In genomic region chr19:15982926-15983738, GRCm38 (mm10) we compare ENCODE assay signal across 10 mouse cellular contexts. TPM values are rescaled to one million over a fixed set of nuclear protein-coding genes. Genes with fewer than 3 reads are reported as not detected.
DNase-seq lines count a peak whose midpoint lies in the region; ATAC-seq lines count a peak whose summit lies in the region.
"Had no signal": no experiment of that assay in that cellular context is flagged by ENCODE, and none has a peak within 500 bp of the region (broad histone marks: within the 10 kb centered on the region; RNA-seq: fewer than 3 reads in every experiment).

No protein-coding gene starts in this region.

- no peak overlapping the region for H3K27ac ChIP-seq in liver, embryonic 11.5 days (ENCODE audit: low read depth, low read length)
- H3K27ac ChIP-seq in embryonic facial prominence, embryonic 13.5 days, result no peak overlapping the region
- no peak overlapping the region for H3K27ac ChIP-seq in limb, embryonic 11.5 days (replicated peaks; ENCODE audit: low read depth, low read length)
- H3K27ac ChIP-seq in neural tube, embryonic 14.5 days (ENCODE audit: low read depth, low read length), result no peak overlapping the region; the same call in 1 of the 2 replicates
- H3K27ac ChIP-seq: heart, adult 2 months had no signal

- no peak overlapping the region for H3K4me3 ChIP-seq in liver, embryonic 11.5 days (ENCODE audit: low read depth, low read length)
- H3K4me3 ChIP-seq in embryonic facial prominence, embryonic 13.5 days, result no peak overlapping the region
- H3K4me3 ChIP-seq in limb, embryonic 11.5 days (ENCODE audit: low read depth, low read length), result no peak overlapping the region
- H3K4me3 ChIP-seq in neural tube, embryonic 14.5 days (ENCODE audit: low read depth, low read length), result peak overlapping the region; percentile 89; the same call in 1 of the 2 replicates
- H3K4me3 ChIP-seq: heart, adult 2 months had no signal

- H3K9me3 ChIP-seq in liver, embryonic 11.5 days (ENCODE audit: control insufficient read depth, low read length), result no peaks in the 10 kb centered on the region
- no peaks in the 10 kb centered on the region for H3K9me3 ChIP-seq in embryonic facial prominence, embryonic 13.5 days
- H3K9me3 ChIP-seq in limb, embryonic 11.5 days (ENCODE audit: control insufficient read depth, low read length), result no peaks in the 10 kb centered on the region
- H3K9me3 ChIP-seq in neural tube, embryonic 14.5 days (ENCODE audit: control insufficient read depth, low read length), result no peaks in the 10 kb centered on the region

- WGBS in liver, embryonic 11.5 days, result 60% methylated on average over 10 of the region's 10 CpGs
- WGBS in embryonic facial prominence, embryonic 13.5 days, result 47% methylated on average over 10 of the region's 10 CpGs
- WGBS in limb, embryonic 11.5 days, result 53% methylated on average over 10 of the region's 10 CpGs
- 32% methylated on average over 10 of the region's 10 CpGs for WGBS in neural tube, embryonic 14.5 days

- H3K4me1 ChIP-seq in liver, embryonic 11.5 days (replicated peaks; ENCODE audit: control insufficient read depth, insufficient read depth, low read length), result no peaks in the 10 kb centered on the region; the same call in none of the 2 replicates
- H3K4me1 ChIP-seq in embryonic facial prominence, embryonic 13.5 days, result peaks cover 19% of the 10 kb centered on the region; the same call in 1 of the 2 replicates
- H3K4me1 ChIP-seq in limb, embryonic 11.5 days (ENCODE audit: control insufficient read depth, insufficient read depth, low read length), result no peaks in the 10 kb centered on the region
- H3K4me1 ChIP-seq in neural tube, embryonic 14.5 days (ENCODE audit: control insufficient read depth, insufficient read depth, low read length), result peaks cover 20% of the 10 kb centered on the region

- peak overlapping the region; percentile 71 for H3K4me2 ChIP-seq in liver, embryonic 11.5 days
- peak overlapping the region; percentile 78 for H3K4me2 ChIP-seq in embryonic facial prominence, embryonic 13.5 days
- H3K4me2 ChIP-seq in limb, embryonic 11.5 days (ENCODE audit: low read depth, severe bottlenecking), result 0 out of 2 replicates have a peak overlapping the region, but pooled peaks have one; percentile 8
- peak overlapping the region; percentile 71; the same call in 1 of the 2 replicates for H3K4me2 ChIP-seq in neural tube, embryonic 14.5 days (ENCODE audit: low read depth, low read length)

- H3K9ac ChIP-seq in liver, embryonic 11.5 days (ENCODE audit: low read depth, low read length), result no peak overlapping the region
- no peak overlapping the region for H3K9ac ChIP-seq in embryonic facial prominence, embryonic 13.5 days
- H3K9ac ChIP-seq in limb, embryonic 11.5 days (ENCODE audit: low read length), result no peak overlapping the region
- H3K9ac ChIP-seq in neural tube, embryonic 14.5 days (replicated peaks; ENCODE audit: low read depth, low read length), result no peak overlapping the region

- DNase-seq in liver, embryonic 11.5 days (ENCODE audit: low spot score), result no peak
- DNase-seq in liver, result no peak
- DNase-seq in limb, embryonic 11.5 days (ENCODE audit: low spot score), result peak; percentile 39
- DNase-seq in spleen, postnatal 36 days (ENCODE audit: low spot score in 2 of 2), result no peak
- DNase-seq in gastrocnemius, postnatal 25 days, result no peak
- DNase-seq: heart, adult 2 months; kidney, postnatal 10 days had no signal

- H3K36me3 ChIP-seq in liver, embryonic 11.5 days (ENCODE audit: control insufficient read depth, insufficient read depth, low read length), result 0 out of 2 replicates have a peak, but pooled peaks cover 4% of the 10 kb centered on the region
- peaks cover 24% of the 10 kb centered on the region for H3K36me3 ChIP-seq in embryonic facial prominence, embryonic 13.5 days
- peaks cover 5% of the 10 kb centered on the region; the same call in 1 of the 2 replicates for H3K36me3 ChIP-seq in limb, embryonic 11.5 days (ENCODE audit: control insufficient read depth, insufficient read depth, low read length)
- H3K36me3 ChIP-seq in neural tube, embryonic 14.5 days (ENCODE audit: control insufficient read depth, insufficient read depth, low read length), result no peaks in the 10 kb centered on the region; the same call in 1 of the 2 replicates

- ATAC-seq in liver, embryonic 11.5 days (replicated peaks; ENCODE audit: low FRiP score), result no peak
- no peak for ATAC-seq in embryonic facial prominence, embryonic 13.5 days (ENCODE audit: insufficient number of reproducible peaks, insufficient read depth, low FRiP score, low TSS enrichment, low read depth)
- no peak for ATAC-seq in limb, embryonic 11.5 days (ENCODE audit: insufficient number of reproducible peaks, low FRiP score, low TSS enrichment, low read depth)
- no peak for ATAC-seq in neural tube, embryonic 14.5 days (ENCODE audit: low read depth)
- ATAC-seq in monocyte, adult 5-6 weeks (replicated peaks; ENCODE audit: insufficient number of reproducible peaks, low FRiP score, low TSS enrichment, poor library complexity, severe bottlenecking), result no peak

- H3K27me3 ChIP-seq in liver, embryonic 11.5 days (replicated peaks; ENCODE audit: control insufficient read depth, insufficient read depth, low read length), result no peaks in the 10 kb centered on the region
- H3K27me3 ChIP-seq in embryonic facial prominence, embryonic 13.5 days, result no peaks in the 10 kb centered on the region
- no peaks in the 10 kb centered on the region for H3K27me3 ChIP-seq in limb, embryonic 11.5 days (ENCODE audit: control insufficient read depth, insufficient read depth, low read length)
- H3K27me3 ChIP-seq in neural tube, embryonic 14.5 days (ENCODE audit: control insufficient read depth, insufficient read depth, low read length), result no peaks in the 10 kb centered on the region

RNA-seq across cellular contexts. Expression of gene Cep78, which starts 1.7 kb away (rescaled TPM):
- 29.0 and 30.1 TPM in 2 replicates for polyA plus RNA-seq in liver, embryonic 11.5 days (2014; fragmentation: Nextera tagmentation; extraction: Ambion mirVana)
- polyA plus RNA-seq in embryonic facial prominence, embryonic 13.5 days (2015; fragmentation: Nextera tagmentation; extraction: Ambion mirVana), result 30.0 and 33.0 TPM in 2 replicates
- 55.8 and 57.3 TPM in 2 replicates for polyA plus RNA-seq in limb, embryonic 11.5 days (2014; fragmentation: Nextera tagmentation; extraction: Ambion mirVana)
- polyA plus RNA-seq in neural tube, embryonic 14.5 days (2014; fragmentation: Nextera tagmentation; extraction: Ambion mirVana), result 30.4 and 34.6 TPM in 2 replicates
- total RNA-seq in monocyte, adult 5-6 weeks (2017), result 1.9 to 4.9 TPM (median 3.2 TPM) in 3 replicates
- total RNA-seq in gastrocnemius, postnatal 25 days (2021), result 1 to 10 TPM; 1.9 to 2.5 TPM

RNA-seq across cellular contexts. Expression of gene Psat1, which starts 36.0 kb away (rescaled TPM):
- 264 and 315 TPM in 2 replicates for polyA plus RNA-seq in liver, embryonic 11.5 days (2014; fragmentation: Nextera tagmentation; extraction: Ambion mirVana)
- 75.1 and 98.9 TPM in 2 replicates for polyA plus RNA-seq in embryonic facial prominence, embryonic 13.5 days (2015; fragmentation: Nextera tagmentation; extraction: Ambion mirVana)
- polyA plus RNA-seq in limb, embryonic 11.5 days (2014; fragmentation: Nextera tagmentation; extraction: Ambion mirVana), result 88.6 and 97.9 TPM in 2 replicates
- polyA plus RNA-seq in neural tube, embryonic 14.5 days (2014; fragmentation: Nextera tagmentation; extraction: Ambion mirVana), result 65.9 and 66.7 TPM in 2 replicates
- 7.0 to 22.2 TPM (median 20.8 TPM) in 3 replicates for total RNA-seq in monocyte, adult 5-6 weeks (2017)
- total RNA-seq in gastrocnemius, postnatal 25 days (2021), result 1 to 10 TPM; 2.7 to 7.2 TPM

Comparison
In these comparisons a context has a peak if more than half of its experiments do, and no peak if none do; other contexts are left out.
1. H3K4me2 ChIP-seq: peak in every context shown above with its lines; median percentile 78 in embryonic facial prominence, embryonic 13.5 days; 71 in liver, embryonic 11.5 days; 71 in neural tube, embryonic 14.5 days; 8 in limb, embryonic 11.5 days.